Mouse (Mus musculus) hindbrain, embryonic 16.5 days (tissue): ENCODE measurements around the gene Hmx3. TPM values are rescaled to one million over a fixed set of nuclear protein-coding genes. Genes with fewer than 3 reads are reported as not detected.

Experiments used
- ATAC-seq: fragments of 200-750 bp; cut with Nextera tagmentation; 2 replicates; pipeline ENCODE4 v1.8.0; 2017; ENCODE audit warnings: moderate TSS enrichment, moderate library complexity
- H3K27ac ChIP-seq: fragments of 300-500 bp; sonication (generic); 2 replicates; pipeline ENCODE4 v1.5.1; 2014; ENCODE audit warnings: low read depth, mild to moderate bottlenecking, control low read depth, low read length, moderate library complexity
- H3K27me3 ChIP-seq: fragments of 300-500 bp; sonication (generic); replicated peaks from 2 replicates; pipeline ENCODE4 v1.6.1; 2014; ENCODE audit warnings: low read length; ENCODE audit not compliant: control insufficient read depth, insufficient read depth
- H3K36me3 ChIP-seq: fragments of 300-500 bp; sonication (generic); 2 replicates; pipeline ENCODE4 v1.6.1; 2014; ENCODE audit warnings: mild to moderate bottlenecking, low read length, moderate library complexity, mixed read lengths; ENCODE audit not compliant: control insufficient read depth, insufficient read depth
- H3K4me1 ChIP-seq: fragments of 300-500 bp; sonication (generic); 2 replicates; pipeline ENCODE4 v1.6.1; 2014; ENCODE audit warnings: low read depth, low read length; ENCODE audit not compliant: control insufficient read depth, insufficient read depth
- H3K4me2 ChIP-seq: fragments of 300-500 bp; sonication (generic); 2 replicates; pipeline ENCODE4 v1.6.1; 2014; ENCODE audit warnings: mild to moderate bottlenecking, low read length, control low read depth, moderate library complexity
- H3K4me3 ChIP-seq: fragments of 300-500 bp; sonication (generic); 2 replicates; pipeline ENCODE4 v1.5.1; 2014; ENCODE audit warnings: mild to moderate bottlenecking, low read length, control low read depth, moderate library complexity
- H3K9ac ChIP-seq: fragments of 300-500 bp; sonication (generic); 2 replicates; pipeline ENCODE4 v1.6.1; 2014; ENCODE audit warnings: low read depth, mild to moderate bottlenecking, control low read depth, low read length, moderate library complexity
- H3K9me3 ChIP-seq: fragments of 300-500 bp; sonication (generic); 2 replicates; pipeline ENCODE4 v1.6.1; 2014; ENCODE audit warnings: mild to moderate bottlenecking, low read length, moderate library complexity; ENCODE audit not compliant: control insufficient read depth
- WGBS: fragments of 180-500 bp; shearing (Covaris S2); extraction: QIAGEN DNeasy Blood & Tissue Kit; methylation state at CpG from one replicate; pipeline ENCODE4 v1.1.7; 2014; 5-methylcytosine and 5-hydroxymethylcytosine counted together
- polyA plus RNA-seq: library from polyadenylated mRNA; unstranded; fragments of >200 nt; fragmentation: Nextera tagmentation; extraction: Ambion mirVana; gene quantifications from 2 replicates; pipeline ENCODE4 v1.2.1, GENCODE M21; 2015

Gene Hmx3
- polyA plus RNA-seq, 1 experiment from 2014 or later: 0.99 TPM

GRCm38 (mm10) chr7:131546423-131546822 lies 3.8 kb downstream of the Hmx3 start:
- 1% methylated on average over 2 of the region's 2 CpGs for WGBS
- H3K4me2 ChIP-seq: no peak overlapping the region
- ATAC-seq: no peak
- no peak overlapping the region for H3K27ac ChIP-seq
- H3K36me3 ChIP-seq: no peaks in the 10 kb centered on the region
- H3K4me1 ChIP-seq: peaks cover 15% of the 10 kb centered on the region
- no peak overlapping the region for H3K9ac ChIP-seq
- no peak overlapping the region for H3K4me3 ChIP-seq
- H3K9me3 ChIP-seq: no peaks in the 10 kb centered on the region
- H3K27me3 ChIP-seq: peaks cover 67% of the 10 kb centered on the region

DNA sequence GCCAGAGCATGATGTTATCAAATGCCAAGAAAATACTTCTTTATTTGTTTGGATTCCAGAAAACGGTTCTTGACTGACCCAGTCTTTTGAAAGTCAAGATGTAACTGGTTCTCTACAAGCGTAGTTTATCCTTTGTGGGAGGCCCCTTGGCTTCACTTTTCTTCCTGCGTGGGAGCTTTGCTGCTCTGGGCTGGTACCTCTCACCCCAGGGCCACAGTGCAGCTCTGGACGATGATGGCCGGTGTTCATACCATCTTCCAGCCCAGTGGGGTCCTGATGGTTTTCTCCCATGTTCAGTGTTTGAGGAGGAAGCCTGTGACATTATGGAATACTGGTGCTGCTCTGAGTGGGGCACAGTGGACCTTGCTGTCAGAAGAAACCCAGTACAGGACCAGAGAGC lies 4.8 kb downstream of the Hmx3 start:
- Histone ChIP-seq H3K9me3 (no peaks in the 10 kb centered on the region), H3K4me2 (no peak overlapping the region), H3K9ac (no peak overlapping the region), H3K4me3 (no peak overlapping the region), H3K36me3 (no peaks in the 10 kb centered on the region), H3K27ac (no peak overlapping the region), H3K4me1 (peaks cover 9% of the 10 kb centered on the region), H3K27me3 (peaks cover 73% of the 10 kb centered on the region)
- no peak for ATAC-seq
- 2% methylated on average over 5 of the region's 5 CpGs for WGBS

- 1% methylated on average over 3 of the region's 3 CpGs for WGBS
- no peak within 1 kb of the TSS for H3K4me2 ChIP-seq
- peaks cover 2% of the 10 kb centered on the region; the same call in 1 of the 2 replicates for H3K4me1 ChIP-seq
- H3K9ac ChIP-seq: no peak within 1 kb of the TSS
- H3K27ac ChIP-seq: no peak within 1 kb of the TSS
- H3K36me3 ChIP-seq: no peaks in the 10 kb centered on the region
- peaks cover 76% of the 10 kb centered on the region for H3K27me3 ChIP-seq
- ATAC-seq: no peak
- no peak within 1 kb of the TSS for H3K4me3 ChIP-seq
- H3K9me3 ChIP-seq: no peaks in the 10 kb centered on the region; the same call in 1 of the 2 replicates
Measured at GRCm38 (mm10) chr7:131548473-131548872, 5.8 kb downstream of the Hmx3 start, which contains the start of gene Hmx2. Hmx2 (plus strand) TSS chr7:131548773.

DNA sequence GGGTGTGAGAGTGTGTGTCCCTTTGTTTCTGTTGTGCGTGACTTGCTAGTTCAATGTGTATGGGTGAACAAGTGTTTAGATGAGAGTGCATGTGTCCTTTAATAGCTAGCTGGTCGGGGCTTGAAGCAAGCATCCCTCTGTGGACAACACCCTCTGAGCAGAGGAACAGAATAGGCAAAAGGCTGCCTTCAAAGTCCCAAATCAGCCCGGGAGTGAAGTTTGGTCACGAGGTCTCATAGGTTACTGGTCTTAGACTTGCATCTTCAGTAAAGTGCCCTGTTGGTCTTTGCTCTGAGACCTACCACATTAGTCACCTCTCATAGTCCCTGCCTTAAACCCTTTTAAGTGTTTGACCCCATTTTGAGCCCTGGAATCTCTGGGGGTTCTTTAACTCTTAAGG lies 8.8 kb downstream of the Hmx3 start:
- H3K27me3 ChIP-seq: peaks cover 75% of the 10 kb centered on the region
- ATAC-seq: no peak
- 3% methylated on average over 4 of the region's 4 CpGs for WGBS
- H3K36me3 ChIP-seq: no peaks in the 10 kb centered on the region
- H3K9ac ChIP-seq: no peak overlapping the region
- H3K4me2 ChIP-seq: no peak overlapping the region
- H3K4me3 ChIP-seq: no peak overlapping the region
- no peak overlapping the region for H3K27ac ChIP-seq
- H3K4me1 ChIP-seq: peaks cover 9% of the 10 kb centered on the region
- no peaks in the 10 kb centered on the region; the same call in 1 of the 2 replicates for H3K9me3 ChIP-seq

- Histone ChIP-seq H3K9me3 (no peaks in the 10 kb centered on the region; the same call in 1 of the 2 replicates), H3K4me2 (no peak overlapping the region), H3K27me3 (peaks cover 71% of the 10 kb centered on the region), H3K36me3 (no peaks in the 10 kb centered on the region), H3K4me1 (peaks cover 9% of the 10 kb centered on the region), H3K4me3 (no peak overlapping the region), H3K27ac (no peak overlapping the region), H3K9ac (no peak overlapping the region)
- no peak for ATAC-seq
- under 1% methylated on average over 42 of the region's 42 CpGs for WGBS
Measured at GRCm38 (mm10) chr7:131551931-131552741, 9.5 kb downstream of the Hmx3 start.

DNA sequence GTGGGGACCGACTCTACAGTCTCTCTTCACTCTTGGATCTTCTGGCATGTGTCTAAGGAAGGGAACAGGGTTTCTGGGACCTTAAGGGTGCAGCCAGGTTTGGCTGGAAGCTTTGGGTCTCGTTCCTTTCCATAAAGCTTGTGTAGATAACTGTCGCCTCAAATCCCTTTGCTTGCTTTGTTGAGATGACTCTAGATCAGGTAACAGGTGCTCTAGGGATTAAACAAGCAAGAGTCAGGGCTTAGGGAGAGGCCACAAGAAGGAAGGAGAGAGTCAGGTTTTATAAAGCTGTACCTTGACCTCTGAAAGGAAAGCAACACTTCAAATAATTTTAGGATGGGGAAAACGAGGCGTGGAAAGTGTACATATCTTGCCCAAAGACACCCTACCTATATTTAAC lies 10.1 kb downstream of the Hmx3 start:
- H3K9ac ChIP-seq: no peak overlapping the region
- H3K27ac ChIP-seq: no peak overlapping the region
- H3K36me3 ChIP-seq: no peaks in the 10 kb centered on the region
- H3K4me1 ChIP-seq: peaks cover 9% of the 10 kb centered on the region
- 1% methylated on average over 5 of the region's 5 CpGs for WGBS
- no peaks in the 10 kb centered on the region; the same call in 1 of the 2 replicates for H3K9me3 ChIP-seq
- no peak for ATAC-seq
- H3K4me3 ChIP-seq: no peak overlapping the region
- H3K27me3 ChIP-seq: peaks cover 71% of the 10 kb centered on the region
- no peak overlapping the region for H3K4me2 ChIP-seq

DNA sequence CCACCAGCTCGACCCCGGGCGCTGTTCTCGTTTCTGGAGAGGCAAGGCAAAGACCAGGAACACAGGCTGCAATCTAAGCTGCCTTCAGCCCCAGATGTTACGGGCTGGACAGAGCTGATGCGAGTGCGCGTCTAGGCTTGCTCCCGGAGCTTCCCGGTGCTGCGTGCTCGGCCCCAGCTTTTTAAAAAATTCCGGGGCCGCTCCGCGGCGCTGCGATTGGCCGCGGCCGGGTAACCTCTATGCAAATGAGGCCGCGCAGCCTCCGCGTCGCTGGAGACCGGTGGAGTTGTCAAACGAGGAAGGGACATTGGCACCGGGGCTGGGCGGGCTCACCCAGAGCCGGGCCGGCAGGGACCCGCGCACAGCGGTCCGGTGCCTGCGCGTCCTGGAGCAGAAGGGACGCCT lies 11.1 kb downstream of the Hmx3 start:
- no peak for ATAC-seq
- WGBS: under 1% methylated on average over 38 of the region's 39 CpGs
- Histone ChIP-seq H3K4me3 (peak overlapping the region; percentile 27), H3K9me3 (no peaks in the 10 kb centered on the region; the same call in 1 of the 2 replicates), H3K4me2 (peak overlapping the region; percentile 47), H3K36me3 (no peaks in the 10 kb centered on the region), H3K27me3 (peaks cover 71% of the 10 kb centered on the region), H3K9ac (no peak overlapping the region), H3K27ac (no peak overlapping the region), H3K4me1 (peaks cover 9% of the 10 kb centered on the region)

- under 1% methylated on average over 45 of the region's 45 CpGs for WGBS
- Histone ChIP-seq H3K4me1 (peaks cover 9% of the 10 kb centered on the region), H3K36me3 (no peaks in the 10 kb centered on the region), H3K4me3 (peak overlapping the region; percentile 27), H3K9me3 (no peaks in the 10 kb centered on the region; the same call in 1 of the 2 replicates), H3K4me2 (peak overlapping the region; percentile 47), H3K9ac (no peak overlapping the region), H3K27ac (no peak overlapping the region), H3K27me3 (peaks cover 71% of the 10 kb centered on the region)
- 0 out of 2 replicates have a peak, but pooled peaks have one; percentile 17 for ATAC-seq
Measured at GRCm38 (mm10) chr7:131554341-131555180, 11.9 kb downstream of the Hmx3 start.
